Mouse (Mus musculus) MEL (cell line): Measurements from ENCODE around the gene Mok.

Experiments used
- CHD2 ChIP-seq: IDR thresholded peaks from 2 replicates; pipeline ENCODE4 v1.6.1; 2011; ENCODE audit warnings: low read length, improper control_type of control experiment
- CTCF ChIP-seq, 3 experiments: IDR thresholded peaks in 2 of 3; conservative IDR thresholded peaks in 1 of 3; 2 replicates each; pipeline ENCODE4 v1.5.1; 2011 to 2012; ENCODE audit warnings: low read length in 3 of 3, low read depth in 2 of 3, mild to moderate bottlenecking in 2 of 3, improper control_type of control experiment in 1 of 3, inconsistent platforms in 1 of 3, mixed read lengths in 1 of 3, moderate library complexity in 1 of 3; ENCODE audit not compliant: control insufficient read depth in 1 of 3, insufficient read depth in 1 of 3, poor library complexity in 1 of 3, severe bottlenecking in 1 of 3
- EP300 ChIP-seq, 2 experiments: IDR thresholded peaks; 2 replicates each; pipeline ENCODE4 v1.6.1; 2011; ENCODE audit warnings: improper control_type of control experiment in 2 of 2, low read length in 2 of 2, low read depth in 1 of 2, mild to moderate bottlenecking in 1 of 2
- NELFE ChIP-seq: IDR thresholded peaks from 2 replicates; pipeline ENCODE4 v1.6.1; 2011; ENCODE audit warnings: low read depth, low read length, improper control_type of control experiment
- POLR2A ChIP-seq, 2 experiments: IDR thresholded peaks; 2 replicates each; pipeline ENCODE4 v1.6.1; 2011 to 2012; ENCODE audit warnings: low read length in 2 of 2, mild to moderate bottlenecking in 2 of 2, control low read depth in 1 of 2, improper control_type of control experiment in 1 of 2, low read depth in 1 of 2, moderate library complexity in 1 of 2; ENCODE audit not compliant: control insufficient read depth in 1 of 2, insufficient read depth in 1 of 2, poor library complexity in 1 of 2
- UBTF ChIP-seq: IDR thresholded peaks from 2 replicates; pipeline ENCODE4 v1.6.1; 2012; ENCODE audit warnings: low read depth, mild to moderate bottlenecking, inconsistent platforms, low read length, improper control_type of control experiment, moderate library complexity, borderline replicate concordance; ENCODE audit not compliant: insufficient read depth

DNA sequence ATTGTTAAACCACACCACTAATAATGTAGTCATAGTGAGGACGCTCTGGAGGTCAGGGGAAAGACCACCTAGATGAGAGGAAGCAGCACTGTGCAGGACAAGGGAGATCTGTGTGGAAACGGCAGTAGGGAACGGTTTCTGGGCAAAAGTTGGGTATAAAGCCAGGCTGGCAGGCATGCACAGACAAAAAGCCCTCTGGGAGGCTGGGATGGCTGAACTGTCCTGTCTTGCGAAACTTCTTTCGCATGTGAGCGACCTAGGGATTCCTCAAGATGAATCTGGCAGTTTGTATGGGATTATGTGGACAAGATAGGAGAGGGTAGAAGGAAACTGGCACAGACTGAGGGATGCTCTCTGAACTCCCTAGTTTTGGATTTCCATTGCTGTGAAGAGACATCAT, 68.8 kb downstream of the Mok start:
- TF ChIP-seq CHD2 (no peak), POLR2A (IDR thresholded peaks at IDR 0.05; ENCODE audit: control insufficient read depth in 1 of 2, insufficient read depth in 1 of 2, low read depth in 1 of 2, low read length in 2 of 2, poor library complexity in 1 of 2) (no peak), NELFE (no peak), EP300 (IDR thresholded peaks at IDR 0.05; ENCODE audit: low read depth in 1 of 2, low read length in 2 of 2) (no peak), UBTF (no peak), CTCF (IDR thresholded peaks at IDR 0.05 in 2 of 3, conservative IDR thresholded peaks at IDR 0.05 in 1 of 3; ENCODE audit: control insufficient read depth in 1 of 3, insufficient read depth in 1 of 3, low read depth in 2 of 3, low read length in 3 of 3, poor library complexity in 1 of 3, severe bottlenecking in 1 of 3) (no peak)
